Mouse (Mus musculus) layer of hippocampus, postnatal 25 days (tissue): ENCODE measurements around the gene Syngr4. TPM values are rescaled to one million over a fixed set of nuclear protein-coding genes. Genes with fewer than 3 reads are reported as not detected.

Experiments
- DNase-seq, 2 experiments: peaks; one replicate each; pipeline ENCODE4 v3.0.0; 2022; ENCODE audit warnings: mixed read lengths in 2 of 2, low spot score in 1 of 2; ENCODE audit errors: extremely low spot score in 1 of 2
- total RNA-seq, 2 experiments: library from RNA; stranded (reverse); gene quantifications; 2 replicates each; pipeline ENCODE4 v1.2.3; 2021

The Syngr4 gene
- total RNA-seq, 2 experiments from 2014 or later: not detected

- DNase-seq: no peak
Measured at GRCm38 (mm10) chr7:45870282-45871058, 26.0 kb downstream of the Syngr4 start.

DNA sequence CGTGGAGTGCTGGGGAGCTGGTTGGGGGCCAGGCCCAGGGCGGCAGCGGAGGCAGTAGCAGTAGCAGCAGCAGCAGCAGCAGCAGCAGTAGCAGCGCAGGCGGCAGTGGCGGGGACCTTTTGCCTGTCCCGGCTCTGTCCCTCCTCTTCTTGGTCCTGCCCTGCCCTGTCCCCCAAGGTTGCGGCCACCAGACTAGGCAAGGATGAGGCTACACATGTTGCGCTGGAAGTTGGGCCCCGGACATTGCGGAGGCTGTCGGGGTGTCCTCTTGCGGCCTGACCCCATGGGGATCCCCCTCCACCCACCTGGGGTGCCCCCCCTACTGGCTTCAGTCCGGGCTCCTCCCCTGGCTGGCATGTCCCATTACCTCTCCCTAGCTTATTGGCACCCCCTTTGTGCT lies 26.7 kb downstream of the Syngr4 start:
- DNase-seq: no peak

DNA sequence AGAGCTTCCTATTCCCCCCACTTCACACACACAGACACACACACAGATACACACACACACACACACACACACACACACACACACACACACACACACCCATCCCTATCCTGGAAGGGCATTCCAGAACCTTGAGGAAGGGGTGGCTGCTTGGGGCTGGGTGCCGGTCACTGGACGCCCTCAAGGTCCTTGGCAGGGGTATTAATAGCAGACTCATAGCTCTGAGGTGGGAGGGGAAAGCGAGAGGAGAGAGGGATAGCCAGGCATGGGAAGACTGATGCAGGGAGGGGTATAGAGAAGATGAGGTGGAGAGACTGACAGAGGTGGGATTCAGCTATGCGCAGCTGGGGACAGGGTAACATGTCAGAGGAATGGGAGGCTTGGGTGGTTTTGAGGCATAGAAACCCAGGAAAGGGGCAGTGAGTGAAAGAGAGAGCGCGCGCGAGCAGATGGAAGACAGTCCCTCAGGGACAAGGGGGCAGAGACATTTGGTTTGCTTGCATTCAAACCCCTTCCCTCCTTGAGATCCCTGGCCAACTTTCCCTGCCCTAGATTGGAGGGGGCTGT lies 27.3 kb downstream of the Syngr4 start:
- no peak for DNase-seq

DNA sequence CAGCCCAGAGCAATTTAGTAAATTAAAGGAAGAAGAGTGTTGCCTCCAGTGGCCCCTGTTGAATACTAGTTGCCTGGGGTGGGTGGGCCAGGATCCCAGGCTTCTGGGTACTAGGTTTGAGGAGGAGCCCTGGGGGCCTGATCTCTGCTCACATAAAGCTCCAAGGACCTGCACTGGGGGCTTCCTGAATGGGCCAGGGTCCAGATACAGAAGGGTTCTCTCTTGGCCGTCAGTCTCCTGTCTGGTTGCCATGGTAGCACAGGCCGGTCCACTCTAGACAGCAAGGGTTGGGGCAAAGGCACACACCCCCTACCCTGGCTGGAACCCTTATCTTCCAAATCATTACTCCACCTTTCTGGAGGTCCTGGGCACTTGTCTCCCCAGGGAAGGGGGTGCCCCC lies 28.6 kb downstream of the Syngr4 start:
- no peak for DNase-seq

DNA sequence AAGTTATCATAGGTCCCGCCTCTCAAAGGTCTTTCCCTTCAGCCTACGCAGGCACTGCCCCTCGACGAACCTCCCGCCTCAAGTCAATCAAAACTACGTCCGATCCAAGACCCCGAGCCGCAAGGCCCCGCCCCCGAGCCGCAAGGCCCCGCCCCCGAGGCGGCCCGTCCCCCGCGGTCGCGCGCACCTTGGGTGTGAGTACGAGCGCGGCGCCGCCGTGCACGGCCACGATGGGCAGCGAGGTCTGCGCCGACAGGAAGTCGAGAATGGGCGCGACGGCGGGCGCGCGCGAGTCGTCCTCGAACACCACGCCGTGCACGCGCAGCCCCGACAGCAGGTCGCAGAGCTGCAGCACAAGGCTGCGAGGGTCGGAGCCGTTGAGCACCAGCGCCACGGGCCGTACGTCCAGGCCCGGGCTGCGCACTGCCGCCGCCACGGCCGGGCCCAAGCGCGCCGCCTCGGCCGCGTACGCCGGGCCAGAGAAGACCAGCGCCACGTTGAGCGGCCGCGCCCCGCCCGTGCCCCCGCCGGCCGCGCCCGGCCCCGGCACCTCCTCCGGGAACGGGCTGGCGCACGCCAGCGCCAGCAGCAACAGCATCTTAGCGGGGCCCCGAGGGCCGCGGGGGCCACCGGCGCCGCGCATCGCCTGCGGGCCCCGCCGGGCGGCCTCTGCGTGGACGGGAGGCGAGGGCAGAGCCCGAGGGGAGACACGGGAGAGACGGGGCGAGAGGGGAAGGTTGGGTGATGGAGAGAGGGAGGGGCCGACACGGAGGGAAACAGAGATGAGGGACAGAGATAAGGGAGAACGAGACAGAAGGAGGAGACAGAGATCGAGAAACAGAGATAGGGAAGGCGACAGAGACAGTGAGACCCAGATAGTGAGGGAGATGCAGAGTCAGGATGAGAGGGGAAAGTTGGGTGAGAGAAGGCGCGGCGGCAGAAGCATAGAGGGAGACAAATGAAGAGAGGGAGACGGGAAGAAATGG lies 30.3 kb downstream of the Syngr4 start:
- peak; percentile 64 to 66 for DNase-seq

DNA sequence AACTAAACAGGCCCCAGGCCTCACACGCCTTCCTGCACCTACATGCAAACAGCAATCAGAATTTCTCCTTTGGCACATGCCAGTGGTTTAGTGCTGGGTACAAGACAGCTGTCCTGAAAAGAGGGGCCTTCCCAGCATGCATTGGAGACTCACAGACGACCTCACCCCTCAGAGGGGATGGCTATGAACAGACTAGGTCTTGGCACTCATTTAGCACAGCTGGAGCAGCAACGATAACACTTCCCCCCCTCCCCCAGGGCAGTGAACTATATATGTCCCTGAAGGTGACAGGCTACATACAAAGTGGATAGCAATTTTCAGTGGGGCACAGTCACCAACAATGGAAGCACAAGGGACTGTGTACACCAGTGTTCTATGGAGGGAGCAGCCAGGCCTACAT lies 32.1 kb downstream of the Syngr4 start:
- no peak for DNase-seq

- DNase-seq: no peak
Measured at GRCm38 (mm10) chr7:45862804-45863203, 33.7 kb downstream of the Syngr4 start.

- no peak for DNase-seq
Measured at GRCm38 (mm10) chr7:45859008-45859407, 37.5 kb downstream of the Syngr4 start.

DNA sequence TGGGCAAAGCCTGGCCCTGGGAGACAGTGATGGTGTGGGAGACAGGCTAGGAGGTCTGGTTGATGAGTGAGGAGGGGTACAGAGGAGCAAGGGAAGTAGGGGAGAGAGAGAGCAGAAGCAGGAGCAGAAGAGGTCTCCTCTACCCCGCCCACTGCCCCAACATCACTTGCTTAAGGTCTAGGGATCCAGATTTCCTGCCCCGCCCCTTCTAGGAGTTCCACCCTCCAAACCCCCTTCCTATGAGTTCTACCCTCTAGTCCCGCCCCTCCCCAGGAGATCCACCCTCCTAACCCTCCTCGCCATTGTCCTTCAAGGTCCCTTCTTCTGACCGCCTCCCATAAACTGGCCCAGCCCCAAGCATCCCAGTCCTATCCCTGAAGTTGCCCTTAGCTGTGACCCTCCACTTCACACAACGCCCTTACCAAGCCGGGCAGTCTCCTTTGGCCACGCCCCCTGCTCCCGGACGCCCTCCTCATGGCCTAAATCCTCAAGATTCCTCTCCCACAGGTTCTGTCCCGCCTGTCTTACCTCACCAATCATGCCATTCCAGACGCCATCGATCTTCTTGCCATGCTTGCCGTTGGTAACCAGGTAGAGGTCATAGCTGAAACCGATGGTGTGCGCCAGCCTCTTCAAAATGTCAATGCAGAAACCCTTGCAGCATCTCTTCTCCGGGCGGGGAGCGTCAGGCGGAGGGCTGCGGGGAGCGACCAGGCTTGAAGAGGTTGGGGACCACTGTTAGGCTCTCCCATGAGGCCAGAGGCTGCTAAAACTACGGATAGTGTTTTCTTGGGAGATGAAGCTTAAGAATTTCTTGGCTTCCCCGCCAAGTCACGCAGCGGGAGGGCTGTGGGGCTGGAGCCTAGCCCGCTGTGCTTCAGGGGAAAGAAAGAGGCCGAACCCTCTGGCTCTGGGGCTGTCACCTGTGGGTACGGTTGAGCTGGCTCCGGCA lies 39.3 kb downstream of the Syngr4 start:
- no peak for DNase-seq

DNA sequence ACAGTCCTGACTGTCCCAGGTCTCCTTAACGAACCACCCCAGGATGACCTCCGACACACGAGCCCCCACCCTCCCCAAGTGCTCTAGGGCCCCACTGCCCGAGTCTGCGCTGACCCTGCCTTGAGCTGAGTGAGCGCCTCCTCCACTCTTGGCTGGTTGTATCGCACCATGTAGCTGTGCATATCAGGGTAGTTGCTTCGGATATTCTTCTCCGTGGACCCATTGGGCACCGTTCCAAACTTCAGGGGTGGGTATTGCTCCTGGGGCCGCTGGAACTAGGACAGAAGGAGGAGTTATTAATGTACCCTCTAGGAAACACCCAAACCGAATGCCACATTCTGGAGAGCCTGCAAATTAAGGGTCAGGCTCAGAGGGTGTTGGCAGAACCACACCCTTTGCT lies 43.4 kb downstream of the Syngr4 start:
- no peak for DNase-seq

GRCm38 (mm10) chr7:45850661-45851060 lies 45.9 kb downstream of the Syngr4 start:
- no peak for DNase-seq

- DNase-seq: no peak
Measured at GRCm38 (mm10) chr7:45848447-45849027, 48.0 kb downstream of the Syngr4 start.

DNA sequence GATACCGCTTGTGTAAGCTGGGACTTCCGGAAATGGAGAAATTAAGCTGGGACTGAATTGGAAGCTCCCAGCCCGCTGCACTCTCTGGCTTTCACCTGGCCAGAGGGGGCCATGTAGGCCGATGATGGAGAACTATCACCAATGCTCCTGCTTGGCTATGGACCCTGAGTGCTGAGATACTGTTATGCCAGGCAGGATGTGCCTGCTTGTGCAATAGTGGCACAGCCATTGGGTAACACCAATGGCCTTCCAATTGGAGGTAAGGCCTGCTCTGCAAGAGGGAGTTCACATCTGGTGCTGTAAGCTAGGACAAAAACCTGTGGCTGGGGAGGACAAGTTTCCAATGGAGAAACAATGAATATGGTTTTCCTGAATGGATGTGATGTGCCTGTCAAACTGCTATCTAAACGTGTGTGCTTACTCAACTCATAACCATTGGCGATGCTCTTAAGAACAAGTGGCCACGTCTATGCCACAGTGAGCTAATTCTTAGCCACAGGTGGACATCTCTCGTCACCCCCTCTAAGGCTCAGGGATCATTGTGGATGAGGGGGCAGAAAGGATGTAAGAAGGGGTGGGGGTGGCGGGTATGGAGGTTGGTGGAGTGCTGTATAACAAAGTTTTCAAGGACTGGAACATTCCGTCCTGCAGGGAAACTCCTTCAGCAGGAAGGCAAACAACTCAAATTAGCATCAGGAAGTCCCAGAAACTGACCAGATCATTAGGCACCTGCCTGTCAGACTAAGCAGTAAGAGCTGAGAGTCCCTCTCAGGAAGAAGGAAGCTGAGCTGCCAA lies 53.4 kb downstream of the Syngr4 start:
- no peak for DNase-seq

Other genes starting within 250 kb of the Syngr4 start
- under 1 TPM; 0.31 to 0.32 TPM for gene Fut2, start 230.3 kb downstream of the Syngr4 start, total RNA-seq
- 1 to 10 TPM; 3.4 to 4.5 TPM for gene Ntn5, start 212.7 kb downstream of the Syngr4 start, total RNA-seq
- under 1 TPM; 0.80 to 0.86 TPM for gene Sec1, start 202.3 kb downstream of the Syngr4 start, total RNA-seq
- gene Car11, start 196.9 kb downstream of the Syngr4 start, total RNA-seq: 100 to 1,000 TPM; 164 to 190 TPM
- 10 to 100 TPM; 65.3 to 80.4 TPM for gene Dbp, start 191.6 kb downstream of the Syngr4 start, total RNA-seq
- 100 to 1,000 TPM; 342 to 393 TPM for gene Rpl18, start 181.3 kb downstream of the Syngr4 start, total RNA-seq
- gene Sphk2, start 178.7 kb downstream of the Syngr4 start, total RNA-seq: 10 to 100 TPM; 33.7 to 34.7 TPM
- gene Fam83e, start 175.5 kb downstream of the Syngr4 start, total RNA-seq: under 1 TPM; 0.12 to 0.21 TPM
- gene Spaca4, start 170.9 kb downstream of the Syngr4 start, total RNA-seq: not detected
- gene Lmtk3, start 113.0 kb downstream of the Syngr4 start, total RNA-seq: 100 to 1,000 TPM; 256 to 314 TPM
- 1 to 10 TPM; 6.8 to 9.1 TPM for gene Sult2b1, start 112.0 kb downstream of the Syngr4 start, total RNA-seq
- 100 to 1,000 TPM; 153 to 154 TPM for gene Cyth2, start 82.1 kb downstream of the Syngr4 start, total RNA-seq
- 1 to 10 TPM; 1.4 to 2.6 TPM for gene Kcnj14, start 71.9 kb downstream of the Syngr4 start, total RNA-seq
- 10 to 100 TPM; 20.0 to 20.8 TPM for gene Grwd1, start 65.8 kb downstream of the Syngr4 start, total RNA-seq
- gene Kdelr1, start 23.9 kb downstream of the Syngr4 start, total RNA-seq: 10 to 100 TPM; 74.9 to 75.2 TPM
- 10 to 100 TPM; 11.2 to 12.7 TPM for gene Grin2d, start 18.3 kb downstream of the Syngr4 start, total RNA-seq
- 10 to 100 TPM; 22.5 to 24.6 TPM for gene Tmem143, start 227 bp upstream of the Syngr4 start, total RNA-seq
- gene Emp3, start 24.7 kb upstream of the Syngr4 start, total RNA-seq: 1 to 10 TPM; 2.2 to 2.5 TPM
- gene Ccdc114, start 27.4 kb upstream of the Syngr4 start, total RNA-seq: 1 to 10 TPM; 3.1 to 3.2 TPM
- gene Abcc6, start 133.6 kb upstream of the Syngr4 start, total RNA-seq: 1 to 10 TPM; 2.3 to 4.3 TPM
- 100 to 1,000 TPM; 103 to 109 TPM for gene Nomo1, start 137.0 kb upstream of the Syngr4 start, total RNA-seq
- gene Kcnj11, start 204.1 kb upstream of the Syngr4 start, total RNA-seq: 10 to 100 TPM; 31.8 to 31.9 TPM